Mouse (Mus musculus) gastrocnemius, postnatal 14 days (tissue): ENCODE measurements around the gene Usp47. TPM values are rescaled to one million over a fixed set of nuclear protein-coding genes. Genes with fewer than 3 reads are reported as not detected.

ENCODE experiments used
- DNase-seq: peaks from one replicate; pipeline ENCODE4 v3.0.0; 2021; ENCODE audit warnings: mixed read lengths
- intact Hi-C: fragments of 180-260 bp; cut with DNase I; formaldehyde crosslinking; loops from one replicate; pipeline ENCODE4 v1.15.1; 2025; ENCODE audit warnings: low total_unique reads
- long read RNA-seq, 2 experiments: library from polyadenylated mRNA; stranded (forward); transcript quantifications; one replicate each; pipeline ENCODE4 v2.0.0; 2021
- total RNA-seq, 2 experiments: library from RNA; stranded (reverse); gene quantifications; 2 replicates each; pipeline ENCODE4 v1.2.3; 2021

Usp47 gene
- 100 to 1,000 TPM; 123 to 126 TPM for total RNA-seq
- long read RNA-seq, experiment 1, full-length matches to known transcripts = 81 of 179 reads
- long read RNA-seq, experiment 1, partial matches to known transcripts = 25 of 179 reads
- long read RNA-seq, experiment 1, other reads (novel, unspliced or antisense) = 73 of 179 reads
- long read RNA-seq, experiment 2, full-length matches to known transcripts = 128 of 288 reads
- long read RNA-seq, experiment 2, partial matches to known transcripts = 17 of 288 reads
- long read RNA-seq, experiment 2, other reads (novel, unspliced or antisense) = 143 of 288 reads

GRCm38 (mm10) chr7:112023150-112023600 lies at the start of gene Usp47:
TSS of gene Usp47 (plus strand) at chr7:112023504.
- DNase-seq = peak; percentile 87
- intact Hi-C loops = no loop called here

GRCm38 (mm10) chr7:111976401-111976800 lies 46.9 kb upstream of the Usp47 start:
- intact Hi-C loops = no loop called here
- no peak for DNase-seq

- intact Hi-C loops = no loop called here
- no peak for DNase-seq
These were observed 45.4 kb upstream of the Usp47 start for GRCm38 (mm10) chr7:111977871-111978270.

GRCm38 (mm10) chr7:111982296-111982695 lies 41.0 kb upstream of the Usp47 start:
- intact Hi-C loops = no loop called here
- no peak for DNase-seq

- intact Hi-C loops = no loop called here
- DNase-seq = no peak
These were observed 38.8 kb upstream of the Usp47 start for GRCm38 (mm10) chr7:111984530-111984929.

- no peak for DNase-seq
- intact Hi-C loops = no loop called here
These were observed 38.0 kb upstream of the Usp47 start for GRCm38 (mm10) chr7:111985266-111985665.

GRCm38 (mm10) chr7:111986906-111987305 lies 36.4 kb upstream of the Usp47 start:
- intact Hi-C loops = no loop called here
- DNase-seq = no peak

GRCm38 (mm10) chr7:111997441-111997840 lies 25.9 kb upstream of the Usp47 start:
- no peak for DNase-seq
- intact Hi-C loops = no loop called here

GRCm38 (mm10) chr7:111998446-111999004 lies 24.8 kb upstream of the Usp47 start:
- peak; percentile 3 for DNase-seq
- intact Hi-C loops = no loop called here

- intact Hi-C loops = no loop called here
- no peak for DNase-seq
These were observed 23.9 kb upstream of the Usp47 start for GRCm38 (mm10) chr7:111999376-111999775.

- no peak for DNase-seq
- intact Hi-C loops = no loop called here
These were observed 23.1 kb upstream of the Usp47 start for GRCm38 (mm10) chr7:112000166-112000565.

- intact Hi-C loops = no loop called here
- no peak for DNase-seq
These were observed 12.8 kb upstream of the Usp47 start for GRCm38 (mm10) chr7:112010511-112010910.

- intact Hi-C loops = no loop called here
- no peak for DNase-seq
These were observed 12.3 kb upstream of the Usp47 start for GRCm38 (mm10) chr7:112010976-112011375.

GRCm38 (mm10) chr7:112012102-112012501 lies 11.2 kb upstream of the Usp47 start:
- DNase-seq = peak; percentile 87
- intact Hi-C loops = no loop called here

- no peak for DNase-seq
- intact Hi-C loops = no loop called here
These were observed 10.6 kb upstream of the Usp47 start for GRCm38 (mm10) chr7:112012621-112013177.

GRCm38 (mm10) chr7:112014148-112014547 lies 9.2 kb upstream of the Usp47 start:
- intact Hi-C loops = no loop called here
- DNase-seq = no peak

GRCm38 (mm10) chr7:112022506-112023149 lies 676 bp upstream of the Usp47 start:
- peak; percentile 4 for DNase-seq
- intact Hi-C loops = no loop called here

- intact Hi-C loops = no loop called here
- DNase-seq = peak; percentile 62
These were observed 519 bp downstream of the Usp47 start for GRCm38 (mm10) chr7:112023601-112024445.

GRCm38 (mm10) chr7:112024446-112024730 lies 1.1 kb downstream of the Usp47 start:
- intact Hi-C loops = no loop called here
- DNase-seq = no peak

- intact Hi-C loops = no loop called here
- no peak for DNase-seq
These were observed 1.6 kb downstream of the Usp47 start for GRCm38 (mm10) chr7:112024856-112025255.
